Mouse (Mus musculus) lung, postnatal 0 days (tissue): ENCODE data around the gene Jmy. TPM values are rescaled to one million over a fixed set of nuclear protein-coding genes. Genes with fewer than 3 reads are reported as not detected.

Experiments
- ATAC-seq: fragments of 200-750 bp; cut with Nextera tagmentation; 2 replicates; pipeline ENCODE4 v1.8.0; 2017; ENCODE audit warnings: moderate library complexity
- DNase-seq: peaks from one replicate; pipeline ENCODE4 v3.0.0-alpha.2; 2016; ENCODE audit warnings: low spot score
- H3K27ac ChIP-seq: fragments of 300-500 bp; sonication (generic); 2 replicates; pipeline ENCODE4 v1.5.1; 2014; ENCODE audit warnings: antibody characterized with exemption, mild to moderate bottlenecking, low read length, mixed read lengths
- H3K27me3 ChIP-seq: fragments of 300-500 bp; sonication (generic); replicated peaks from 2 replicates; pipeline ENCODE4 v1.6.1; 2014; ENCODE audit warnings: low read length, mixed read lengths; ENCODE audit not compliant: insufficient read depth
- H3K36me3 ChIP-seq: fragments of 300-500 bp; sonication (generic); 2 replicates; pipeline ENCODE4 v1.6.1; 2014; ENCODE audit warnings: low read length, mixed read lengths; ENCODE audit not compliant: insufficient read depth
- H3K4me1 ChIP-seq: fragments of 300-500 bp; sonication (generic); 2 replicates; pipeline ENCODE4 v1.6.1; 2014; ENCODE audit warnings: antibody characterized with exemption, low read depth, low read length, mixed read lengths; ENCODE audit not compliant: insufficient read depth
- H3K4me2 ChIP-seq: fragments of 300-500 bp; sonication (generic); replicated peaks from 2 replicates; pipeline ENCODE4 v1.6.1; 2014; ENCODE audit warnings: low read depth, mild to moderate bottlenecking, low read length, moderate library complexity, mixed read lengths
- H3K4me3 ChIP-seq: fragments of 300-500 bp; sonication (generic); 2 replicates; pipeline ENCODE4 v1.5.1; 2014; ENCODE audit warnings: low read depth, low read length
- H3K9ac ChIP-seq: fragments of 300-500 bp; sonication (generic); replicated peaks from 2 replicates; pipeline ENCODE4 v1.6.1; 2014; ENCODE audit warnings: low read depth, mild to moderate bottlenecking
- H3K9me3 ChIP-seq: fragments of 300-500 bp; sonication (generic); 2 replicates; pipeline ENCODE4 v1.6.1; 2016; ENCODE audit warnings: low read length, mixed read lengths
- CTCF ChIP-seq: IDR thresholded peaks from 2 replicates; pipeline ENCODE4 v1.5.1; 2016; ENCODE audit warnings: antibody characterized with exemption, mild to moderate bottlenecking
- EP300 ChIP-seq: IDR thresholded peaks from 2 replicates; pipeline ENCODE4 v1.6.1; 2016; ENCODE audit warnings: antibody characterized with exemption, mild to moderate bottlenecking, control low read depth
- WGBS: fragments of 180-500 bp; shearing (Covaris S2); extraction: QIAGEN DNeasy Blood & Tissue Kit; methylation state at CpG from one replicate; pipeline ENCODE4 v1.1.7; 2014; 5-methylcytosine and 5-hydroxymethylcytosine counted together
- polyA plus RNA-seq: library from polyadenylated mRNA; unstranded; fragments of >200 nt; fragmentation: Nextera tagmentation; extraction: Ambion mirVana; gene quantifications from 2 replicates; pipeline ENCODE4 v1.2.1, GENCODE M21; 2015

Gene Jmy
- polyA plus RNA-seq, 1 experiment from 2014 or later, result 8.3 TPM

- ATAC-seq (no peak), DNase-seq (no peak)
- Histone ChIP-seq H3K27me3 (no peaks in the 10 kb centered on the region), H3K36me3 (no peaks in the 10 kb centered on the region), H3K4me2 (no peak overlapping the region), H3K9me3 (no peaks in the 10 kb centered on the region), H3K9ac (no peak overlapping the region), H3K4me3 (no peak overlapping the region), H3K4me1 (no peaks in the 10 kb centered on the region), H3K27ac (no peak overlapping the region)
- TF ChIP-seq CTCF (no peak), EP300 (no peak)
- WGBS, result 86% methylated on average over 5 of the region's 5 CpGs
Observed at GRCm38 (mm10) chr13:93427920-93428876, 71.4 kb downstream of the Jmy start.

- no peak for ATAC-seq
- no peak overlapping the region for H3K4me3 ChIP-seq
- H3K27ac ChIP-seq, result no peak overlapping the region
- no peak for DNase-seq
- no peaks in the 10 kb centered on the region for H3K9me3 ChIP-seq
- no peaks in the 10 kb centered on the region for H3K27me3 ChIP-seq
- no peak overlapping the region for H3K9ac ChIP-seq
- no peaks in the 10 kb centered on the region for H3K4me1 ChIP-seq
- WGBS, result 82% methylated on average over 2 of the region's 2 CpGs
- TF ChIP-seq EP300 (no peak), CTCF (no peak)
- H3K4me2 ChIP-seq, result no peak overlapping the region
- H3K36me3 ChIP-seq, result no peaks in the 10 kb centered on the region
Observed at GRCm38 (mm10) chr13:93423224-93423623, 76.4 kb downstream of the Jmy start.

GRCm38 (mm10) chr13:93419779-93420178, 79.8 kb downstream of the Jmy start:
- WGBS, result 81% methylated on average over 2 of the region's 2 CpGs
- DNase-seq, result no peak

GRCm38 (mm10) chr13:93418292-93418691, 81.3 kb downstream of the Jmy start:
- H3K4me2 ChIP-seq, result no peak overlapping the region
- no peak overlapping the region for H3K27ac ChIP-seq
- H3K27me3 ChIP-seq, result no peaks in the 10 kb centered on the region
- 71% methylated on average over 2 of the region's 2 CpGs for WGBS
- H3K9ac ChIP-seq, result no peak overlapping the region
- ATAC-seq, result peak; percentile 32; the same call in 1 of the 2 replicates
- H3K4me1 ChIP-seq, result no peaks in the 10 kb centered on the region
- DNase-seq, result peak; percentile 8
- H3K9me3 ChIP-seq, result no peaks in the 10 kb centered on the region
- no peak for TF ChIP-seq CTCF
- TF ChIP-seq EP300, result no peak
- H3K36me3 ChIP-seq, result no peaks in the 10 kb centered on the region
- H3K4me3 ChIP-seq, result no peak overlapping the region

More at GRCm38 (mm10) chr13:93419779-93420178, 79.8 kb downstream of the Jmy start:
- Histone ChIP-seq H3K9ac (no peak overlapping the region), H3K4me1 (no peaks in the 10 kb centered on the region), H3K4me2 (no peak overlapping the region), H3K4me3 (no peak overlapping the region), H3K27ac (no peak overlapping the region), H3K9me3 (no peaks in the 10 kb centered on the region), H3K27me3 (no peaks in the 10 kb centered on the region), H3K36me3 (no peaks in the 10 kb centered on the region)
- TF ChIP-seq CTCF (no peak), EP300 (no peak)
- ATAC-seq, result no peak

GRCm38 (mm10) chr13:93415055-93415454, 84.6 kb downstream of the Jmy start:
- no peak overlapping the region for H3K4me3 ChIP-seq
- H3K4me1 ChIP-seq, result no peaks in the 10 kb centered on the region
- H3K27me3 ChIP-seq, result no peaks in the 10 kb centered on the region
- no peaks in the 10 kb centered on the region for H3K36me3 ChIP-seq
- ATAC-seq, result no peak
- H3K9ac ChIP-seq, result no peak overlapping the region
- no peaks in the 10 kb centered on the region for H3K9me3 ChIP-seq
- TF ChIP-seq EP300 (no peak), CTCF (no peak)
- no peak for DNase-seq
- 92% methylated on average over 5 of the region's 5 CpGs for WGBS
- H3K4me2 ChIP-seq, result no peak overlapping the region
- H3K27ac ChIP-seq, result no peak overlapping the region

- DNase-seq (peak; percentile 14), ATAC-seq (peak; percentile 67)
- Histone ChIP-seq H3K9me3 (no peaks in the 10 kb centered on the region), H3K4me1 (no peaks in the 10 kb centered on the region), H3K27me3 (no peaks in the 10 kb centered on the region), H3K36me3 (no peaks in the 10 kb centered on the region), H3K9ac (no peak overlapping the region), H3K4me2 (no peak overlapping the region), H3K4me3 (no peak overlapping the region), H3K27ac (no peak overlapping the region)
- 44% methylated on average over 4 of the region's 4 CpGs for WGBS
- TF ChIP-seq EP300 (peak; percentile 82), CTCF (no peak)
Observed at GRCm38 (mm10) chr13:93410343-93410742, 89.3 kb downstream of the Jmy start.
